Mouse (Mus musculus) testis, adult 2 months (tissue): ENCODE data around the gene Dusp27.

Experiments
- CTCF ChIP-seq: fragments of 200-500 bp; IDR thresholded peaks from 2 replicates; pipeline ENCODE4 v1.5.1; 2012; ENCODE audit warnings: low read depth, mild to moderate bottlenecking, inconsistent platforms, low read length, moderate library complexity; ENCODE audit not compliant: control insufficient read depth, insufficient read depth, insufficient replicate concordance
- POLR2A ChIP-seq: fragments of 200-500 bp; IDR thresholded peaks from 2 replicates; pipeline ENCODE4 v1.6.1; 2012; ENCODE audit warnings: low read depth, mild to moderate bottlenecking, inconsistent platforms, low read length, moderate library complexity; ENCODE audit not compliant: control insufficient read depth

DNA sequence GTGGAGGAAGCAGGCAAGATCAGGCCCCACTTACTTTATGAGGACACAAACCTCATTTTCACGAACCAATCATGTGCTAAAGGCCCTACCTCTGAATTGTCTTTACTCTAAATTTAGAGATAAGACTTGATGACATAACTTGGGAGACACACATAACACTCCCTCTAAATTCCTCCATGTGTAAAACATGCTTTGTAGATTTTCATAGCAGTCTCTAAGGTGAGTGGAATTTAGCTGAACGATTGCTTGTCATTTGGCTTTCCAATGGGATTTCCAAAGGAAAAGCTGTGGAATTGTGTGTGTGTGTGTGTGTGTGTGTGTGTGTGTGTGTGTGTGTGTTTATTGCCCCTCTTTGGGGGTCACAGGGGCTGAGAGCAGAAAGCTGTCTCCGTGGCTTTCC, 38.4 kb downstream of the Dusp27 start:
- TF ChIP-seq CTCF (no peak), POLR2A (no peak)
